Mouse (Mus musculus) adrenal gland, postnatal 14 days (tissue): ENCODE measurements around the gene Map3k5. TPM values are rescaled to one million over a fixed set of nuclear protein-coding genes. Genes with fewer than 3 reads are reported as not detected.
A peak's percentile ranks its signal among the peaks of the same experiment; 100 is the strongest.
"Not testable (repeated sequence)": the region's sequence is repeated elsewhere in the genome, so short reads cannot be mapped to it uniquely, and the experiment has no call there.

Experiments used
- DNase-seq: peaks from one replicate; pipeline ENCODE4 v3.0.0; 2021; ENCODE audit warnings: mixed read lengths
- long read RNA-seq, 2 experiments: library from polyadenylated mRNA; stranded (forward); transcript quantifications; one replicate each; pipeline ENCODE4 v2.0.0; 2021
- total RNA-seq: library from RNA; stranded (reverse); gene quantifications from 2 replicates; pipeline ENCODE4 v1.2.3, GENCODE M21; 2021

The Map3k5 gene
- 23.3 and 23.9 TPM in 2 replicates for total RNA-seq
- long read RNA-seq, experiment 1, partial matches to known transcripts, result 2 of 2 reads
- long read RNA-seq, experiment 1, other reads (novel, unspliced or antisense), result 0 of 2 reads
- long read RNA-seq, experiment 2, partial matches to known transcripts, result 0 of 1 reads
- long read RNA-seq, experiment 2, other reads (novel, unspliced or antisense), result 1 of 1 reads

DNA sequence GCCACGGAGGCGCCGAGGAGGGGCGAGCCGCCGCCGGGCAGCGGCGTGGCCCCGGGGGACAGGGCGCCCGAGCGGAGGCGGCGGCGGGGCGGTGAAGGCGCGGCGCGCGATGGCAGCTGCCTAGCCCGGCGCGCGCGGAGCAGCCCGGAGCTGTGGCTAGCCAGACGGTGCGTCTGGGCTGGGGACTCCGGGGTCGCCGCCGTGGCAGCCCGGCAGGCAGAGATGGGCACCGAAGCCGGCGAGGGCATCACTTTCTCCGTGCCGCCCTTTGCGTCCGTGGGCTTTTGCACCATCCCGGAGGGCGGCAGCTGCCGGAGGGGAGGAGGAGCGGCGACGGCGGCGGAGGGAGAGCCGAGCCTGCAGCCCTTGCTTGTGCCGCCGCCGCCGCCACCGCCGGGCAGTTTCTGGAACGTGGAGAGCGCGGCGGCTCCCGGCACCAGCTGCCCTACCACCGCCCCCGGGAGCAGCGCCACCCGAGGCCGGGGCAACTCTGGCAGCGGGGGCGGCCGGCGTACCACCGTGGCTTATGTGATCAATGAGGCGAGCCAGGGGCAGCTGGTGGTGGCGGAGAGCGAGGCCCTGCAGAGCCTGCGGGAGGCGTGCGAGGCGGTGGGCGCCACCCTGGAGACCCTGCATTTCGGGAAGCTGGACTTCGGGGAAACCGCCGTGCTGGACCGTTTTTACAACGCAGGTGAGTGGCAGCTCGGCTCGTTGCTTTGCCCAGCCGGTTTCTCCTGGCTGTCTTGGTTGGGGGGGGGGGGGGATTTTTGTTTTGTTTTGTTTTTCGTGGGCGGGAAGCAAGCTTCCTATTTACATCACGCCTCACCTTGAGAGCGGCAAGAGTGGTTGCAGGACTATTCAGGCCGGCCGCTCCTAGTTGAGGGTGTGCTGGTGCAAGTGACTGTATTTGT lies at the start of gene Map3k5:
Gene Map3k5, plus strand, starts transcription at position 89 of the 911 bp plus-strand sequence.
- peak; percentile 79 for DNase-seq

GRCm38 (mm10) chr10:19886249-19886648 lies 48.0 kb upstream of the Map3k5 start:
- DNase-seq, result no peak

DNA sequence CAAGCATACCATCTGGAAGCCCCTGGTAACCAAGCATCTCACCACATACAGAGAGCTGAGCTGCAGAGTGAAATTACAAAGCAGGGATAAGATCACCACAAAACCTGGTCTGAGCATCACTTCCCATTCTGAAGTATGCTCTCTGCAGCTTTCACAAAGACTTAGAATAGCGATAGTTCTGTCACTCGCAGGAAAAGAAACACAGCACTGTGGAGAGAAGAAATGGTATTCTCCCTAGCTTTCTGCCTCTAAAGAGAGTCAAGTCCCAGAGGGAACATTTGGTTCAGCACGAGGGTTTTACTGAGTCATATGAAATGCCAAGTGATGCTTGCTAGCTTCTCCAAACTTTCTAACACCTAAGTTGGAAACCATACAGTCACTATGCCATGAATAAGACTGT lies 44.4 kb upstream of the Map3k5 start:
- DNase-seq, result no peak

DNA sequence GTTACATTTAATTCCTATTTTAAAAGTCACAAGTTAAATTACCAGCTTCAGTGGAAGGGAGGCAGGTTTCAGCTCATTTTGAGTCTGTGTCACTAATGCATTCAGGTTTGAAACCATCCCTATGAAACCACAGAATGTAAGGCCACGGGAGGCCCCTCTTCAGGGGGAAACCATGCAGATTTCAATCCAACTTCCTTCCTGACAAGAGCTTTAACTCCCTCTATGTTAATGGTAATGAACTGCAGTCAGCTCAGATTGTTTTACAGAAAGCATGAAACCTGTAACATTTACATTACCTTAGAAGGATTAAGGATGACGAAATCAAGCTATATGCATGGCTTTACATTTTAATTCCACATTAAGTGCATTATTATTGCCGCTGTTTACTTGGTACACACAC lies 42.6 kb upstream of the Map3k5 start:
- DNase-seq, result no peak

GRCm38 (mm10) chr10:19893146-19893545 lies 41.1 kb upstream of the Map3k5 start:
- no peak for DNase-seq

- peak; percentile 65 for DNase-seq
These were observed 40.3 kb upstream of the Map3k5 start for GRCm38 (mm10) chr10:19893976-19894375.

- DNase-seq, result peak; percentile 83
These were observed 34.1 kb upstream of the Map3k5 start for GRCm38 (mm10) chr10:19900191-19900590.

- DNase-seq, result no peak
These were observed 32.3 kb upstream of the Map3k5 start for GRCm38 (mm10) chr10:19901992-19902391.

- no peak for DNase-seq
These were observed 30.0 kb upstream of the Map3k5 start for GRCm38 (mm10) chr10:19904077-19904820.

- peak; percentile 94 for DNase-seq
These were observed 26.9 kb upstream of the Map3k5 start, which contains the start of gene Pex7 for GRCm38 (mm10) chr10:19907246-19907804. Gene Pex7 (minus strand): TSS chr10:19907689.

- no peak for DNase-seq
These were observed 26.2 kb upstream of the Map3k5 start for GRCm38 (mm10) chr10:19908076-19908475.

DNA sequence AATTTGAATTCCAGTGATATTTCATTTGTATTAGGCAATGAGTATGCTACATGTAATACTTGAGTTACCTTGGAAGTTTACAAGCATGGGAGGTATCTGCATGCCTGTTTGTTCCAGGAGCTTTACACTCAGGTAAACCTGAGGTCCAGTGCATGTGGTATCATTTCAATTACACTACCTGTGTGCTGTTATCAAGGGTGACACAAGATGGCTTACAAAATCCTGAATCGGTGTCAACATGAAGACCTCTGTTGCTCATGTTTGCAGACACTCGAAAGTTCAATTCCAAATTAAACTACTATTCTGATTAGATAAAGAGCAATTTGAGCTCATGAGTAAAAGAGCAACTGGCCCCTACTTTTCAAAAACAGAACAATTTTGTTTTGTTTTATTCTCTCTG lies 23.8 kb upstream of the Map3k5 start:
- no peak for DNase-seq

GRCm38 (mm10) chr10:19911583-19911982 lies 22.7 kb upstream of the Map3k5 start:
- DNase-seq, result peak; percentile 20

- no peak for DNase-seq
These were observed 20.5 kb upstream of the Map3k5 start for GRCm38 (mm10) chr10:19913806-19914205.

GRCm38 (mm10) chr10:19915301-19915700 lies 19.0 kb upstream of the Map3k5 start:
- peak; percentile 86 for DNase-seq

GRCm38 (mm10) chr10:19922410-19922809 lies 11.9 kb upstream of the Map3k5 start:
- DNase-seq, result peak; percentile 48

- no peak for DNase-seq
These were observed 10.0 kb upstream of the Map3k5 start for GRCm38 (mm10) chr10:19924256-19924655.

GRCm38 (mm10) chr10:19926391-19926897 lies 7.8 kb upstream of the Map3k5 start:
- DNase-seq, result not testable (repeated sequence)

GRCm38 (mm10) chr10:19928205-19928604 lies 6.1 kb upstream of the Map3k5 start:
- DNase-seq, result no peak

DNA sequence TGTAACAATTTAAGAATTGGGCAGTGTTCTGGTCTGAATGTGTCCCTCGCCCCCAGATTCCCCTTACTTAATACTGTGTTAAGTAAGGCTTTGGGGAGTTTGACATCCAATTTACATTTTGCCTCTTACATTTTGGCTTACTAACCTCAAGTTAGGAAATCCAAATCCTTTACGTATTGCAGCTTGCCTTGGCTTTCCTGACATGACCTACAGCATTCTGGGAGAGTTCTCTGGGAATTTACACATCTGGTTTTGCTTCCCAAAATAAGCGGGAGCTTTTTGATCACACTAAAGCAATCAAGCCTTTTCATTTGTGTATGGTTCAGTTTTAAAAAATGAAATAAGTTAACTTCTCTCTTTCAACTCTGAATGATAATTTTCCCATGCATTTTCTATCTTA lies 1.3 kb upstream of the Map3k5 start:
- no peak for DNase-seq

- peak; percentile 90 for DNase-seq
These were observed 525 bp upstream of the Map3k5 start for GRCm38 (mm10) chr10:19933511-19934383.
